Mouse (Mus musculus) liver, embryonic 14.5 days (tissue): Measurements from ENCODE around the gene Hexdc.

Experiments
- CTCF ChIP-seq: IDR thresholded peaks from 2 replicates; pipeline ENCODE4 v1.5.1; 2016; ENCODE audit warnings: antibody characterized with exemption, low read depth, control low read depth
- EP300 ChIP-seq: IDR thresholded peaks from 2 replicates; pipeline ENCODE4 v1.6.1; 2016; ENCODE audit warnings: antibody characterized with exemption, low read depth

DNA sequence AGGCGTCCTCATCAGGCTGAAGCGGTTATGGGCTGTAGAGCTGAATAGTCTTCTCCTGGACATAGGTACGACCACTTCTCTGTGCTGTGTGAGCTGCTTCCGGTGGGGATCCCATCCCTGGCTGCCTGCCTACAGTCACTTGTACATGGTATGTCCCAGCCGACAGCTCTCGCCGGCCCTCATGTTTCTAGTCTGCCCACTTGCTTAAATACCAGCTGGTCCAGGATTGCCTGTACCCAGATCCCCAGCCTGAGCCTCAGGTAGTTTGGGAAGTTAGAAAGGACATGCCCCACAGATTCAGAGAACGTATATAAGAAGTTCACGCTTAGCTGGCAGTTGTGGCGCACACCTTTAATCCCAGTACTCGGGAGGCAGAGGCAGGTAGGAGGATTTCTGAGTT lies 15.5 kb downstream of the Hexdc start:
- TF ChIP-seq EP300, result no peak
- no peak for TF ChIP-seq CTCF
